Mouse (Mus musculus): ENCODE data around the gene Anks1b. TPM values are rescaled to one million over a fixed set of nuclear protein-coding genes. Genes with fewer than 3 reads are reported as not detected.

The Anks1b gene
- total RNA-seq, 2 experiments from 2014 or later: 417 TPM

- DNase-seq (ENCODE audit: low spot score in 2 of 2): no peak
These were observed 1067.5 kb downstream of the Anks1b start for GRCm38 (mm10) chr10:90940521-90941520.

DNA sequence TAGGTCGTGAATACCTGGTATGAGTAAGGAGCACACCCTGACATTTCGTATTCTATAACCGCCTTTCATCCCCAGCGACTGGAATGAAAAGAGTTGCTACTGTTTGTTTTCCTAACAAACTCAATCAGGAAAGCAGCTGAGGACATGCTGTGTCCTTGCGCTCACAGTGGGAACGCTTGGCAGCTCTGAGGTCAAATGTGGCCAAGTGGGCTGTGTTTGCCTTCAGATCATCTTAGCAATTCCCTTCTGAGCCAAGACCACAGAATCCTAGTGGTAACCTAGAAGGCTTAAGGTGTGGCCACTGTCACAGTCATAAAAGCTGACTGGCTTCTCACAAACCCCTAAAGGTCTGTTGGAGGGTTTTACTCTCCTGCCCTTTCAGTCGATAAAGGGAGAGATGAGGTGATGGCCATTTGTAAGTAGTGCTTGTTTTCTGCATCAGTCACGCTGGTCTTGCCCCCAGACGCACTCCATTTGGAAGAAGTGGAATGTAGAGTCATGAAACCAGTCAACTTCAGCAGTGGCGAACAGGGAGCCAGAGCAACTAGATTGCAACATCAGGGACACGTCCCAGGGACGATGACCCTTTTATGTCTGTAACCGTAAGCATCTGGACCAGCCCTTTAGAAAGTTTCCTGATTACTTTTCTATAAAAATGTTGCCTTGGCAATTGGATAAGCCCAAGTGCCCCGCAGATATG is 1068.8 kb downstream of the Anks1b start:
- no peak for DNase-seq (ENCODE audit: low spot score in 2 of 2)

GRCm38 (mm10) chr10:90947043-90947442 is 1073.7 kb downstream of the Anks1b start:
- no peak for DNase-seq (ENCODE audit: low spot score in 2 of 2)

- DNase-seq (ENCODE audit: low spot score in 2 of 2): no peak
These were observed 1074.5 kb downstream of the Anks1b start for GRCm38 (mm10) chr10:90947608-90948373.

- no peak for DNase-seq (ENCODE audit: low spot score in 2 of 2)
These were observed 1079.9 kb downstream of the Anks1b start for GRCm38 (mm10) chr10:90953103-90953709.

DNA sequence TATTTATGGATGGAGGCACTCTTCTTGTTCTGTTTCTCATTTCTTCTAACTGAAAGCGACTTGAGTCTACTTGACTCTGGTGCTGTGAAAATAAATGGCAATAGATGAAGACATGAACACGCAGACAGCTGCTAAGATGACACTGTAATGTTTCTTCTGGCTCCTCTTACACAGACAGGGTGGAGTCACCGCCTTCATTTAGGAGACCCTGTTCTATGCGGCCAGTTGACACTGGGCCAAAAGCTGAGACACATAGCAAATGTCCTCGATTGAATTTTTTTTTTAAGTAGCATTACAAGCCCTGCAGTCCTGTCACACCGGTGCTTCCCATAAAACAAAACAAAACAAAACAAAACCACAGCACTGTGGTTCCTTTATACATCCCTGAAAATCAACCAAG is 1080.5 kb downstream of the Anks1b start:
- DNase-seq (ENCODE audit: low spot score in 2 of 2): no peak

- no peak for DNase-seq (ENCODE audit: low spot score in 2 of 2)
These were observed 1087.1 kb downstream of the Anks1b start for GRCm38 (mm10) chr10:90960374-90960773.

- DNase-seq (ENCODE audit: low spot score in 2 of 2): no peak
These were observed 1091.2 kb downstream of the Anks1b start for GRCm38 (mm10) chr10:90964511-90964910.

DNA sequence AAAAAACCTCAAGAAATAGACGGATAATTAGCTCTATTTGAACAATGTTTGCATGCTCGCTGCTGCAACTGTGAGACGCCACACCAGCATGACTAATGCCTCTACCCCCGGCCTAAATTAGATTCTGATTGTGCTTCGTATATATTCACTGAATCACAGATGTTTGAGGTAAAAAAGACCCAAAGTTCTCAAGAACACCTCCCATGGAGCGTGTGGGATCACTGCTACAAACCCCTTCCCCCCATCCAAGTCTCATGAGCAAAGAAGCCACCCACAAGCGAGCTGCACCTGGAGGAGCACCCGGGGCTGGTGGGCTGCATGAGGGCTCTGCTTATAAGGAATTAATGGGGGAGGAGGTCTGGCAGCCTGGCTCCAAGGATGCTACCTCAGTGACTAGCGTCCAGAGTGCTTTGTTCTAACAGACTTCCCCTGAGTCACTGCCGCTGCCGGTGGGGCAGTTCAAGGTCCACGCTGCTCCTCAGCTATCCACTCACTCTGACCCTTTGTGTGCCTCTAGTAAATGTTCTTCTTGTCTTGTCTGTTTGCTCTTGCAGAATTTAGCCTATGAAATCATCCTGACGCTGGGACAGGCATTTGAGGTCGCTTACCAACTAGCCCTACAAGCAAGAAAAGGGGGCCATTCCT is 1092.5 kb downstream of the Anks1b start:
- no peak for DNase-seq (ENCODE audit: low spot score in 2 of 2)

- peak; percentile 66 to 72 for DNase-seq (ENCODE audit: low spot score in 2 of 2)
These were observed 1093.5 kb downstream of the Anks1b start for GRCm38 (mm10) chr10:90966821-90967220.

- DNase-seq (ENCODE audit: low spot score in 2 of 2): no peak
These were observed 1094.9 kb downstream of the Anks1b start for GRCm38 (mm10) chr10:90968247-90968646.

DNA sequence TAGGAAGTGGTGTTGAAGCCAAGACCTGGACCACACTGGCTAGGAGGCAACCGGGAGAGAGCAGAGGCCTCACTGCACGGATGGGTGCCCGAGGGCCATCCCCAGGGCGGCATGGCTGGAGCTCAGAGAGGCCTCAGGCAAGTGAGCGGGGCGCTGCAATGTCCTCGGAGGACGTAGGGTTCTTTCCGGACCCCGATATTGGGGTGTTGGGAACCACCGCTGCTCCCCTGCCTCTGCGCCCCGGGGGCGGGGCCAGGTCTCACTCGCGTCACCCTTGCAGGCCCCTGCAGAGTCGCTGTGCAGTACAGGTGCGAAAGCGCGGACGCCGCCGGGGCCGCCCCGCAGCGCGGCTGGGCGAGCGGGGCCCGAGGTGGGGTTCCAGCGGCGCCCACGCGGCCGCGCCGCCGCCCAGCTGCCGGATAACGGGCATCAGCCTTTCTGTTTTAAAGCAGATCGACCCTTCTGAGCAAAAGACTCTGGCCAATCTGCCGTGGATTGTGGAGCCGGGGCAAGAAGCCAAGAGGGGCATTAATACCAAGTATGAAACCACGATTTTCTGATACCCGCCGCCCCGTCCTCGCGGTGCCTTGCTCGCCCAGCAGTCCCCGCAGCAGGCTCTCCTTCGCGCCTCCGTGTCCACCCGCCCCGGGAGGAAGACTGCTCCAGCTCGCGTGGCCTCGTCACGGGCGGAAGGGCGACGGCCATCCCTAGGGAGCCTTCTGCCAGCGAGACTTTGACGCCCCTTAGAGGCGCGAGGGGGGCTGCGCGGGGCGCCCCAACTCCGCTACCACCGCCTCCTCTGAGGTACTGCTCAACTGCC is 1096.3 kb downstream of the Anks1b start:
- DNase-seq (ENCODE audit: low spot score in 2 of 2): peak; percentile 39 to 52

- no peak for DNase-seq (ENCODE audit: low spot score in 2 of 2)
These were observed 1097.3 kb downstream of the Anks1b start for GRCm38 (mm10) chr10:90970560-90970959.

DNA sequence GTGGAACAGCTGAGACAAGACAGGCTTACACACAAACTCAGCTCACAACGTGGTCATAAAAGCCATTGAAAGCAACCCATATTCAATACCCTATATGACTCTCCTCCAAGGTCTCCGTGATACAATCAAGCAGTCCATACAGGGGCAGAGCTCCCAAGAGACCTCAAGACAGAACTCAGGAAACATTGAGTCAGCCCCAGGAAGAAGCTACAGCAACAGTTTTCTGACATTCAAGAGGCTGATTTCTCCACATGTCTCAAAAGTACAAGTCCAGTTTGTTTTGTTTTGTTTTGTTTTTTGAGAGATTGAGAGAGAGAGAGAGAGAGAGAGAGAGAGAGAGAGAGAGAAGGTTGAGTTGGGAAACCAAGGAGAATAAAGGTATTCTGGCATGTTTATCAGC is 1100.8 kb downstream of the Anks1b start:
- no peak for DNase-seq (ENCODE audit: low spot score in 2 of 2)

DNA sequence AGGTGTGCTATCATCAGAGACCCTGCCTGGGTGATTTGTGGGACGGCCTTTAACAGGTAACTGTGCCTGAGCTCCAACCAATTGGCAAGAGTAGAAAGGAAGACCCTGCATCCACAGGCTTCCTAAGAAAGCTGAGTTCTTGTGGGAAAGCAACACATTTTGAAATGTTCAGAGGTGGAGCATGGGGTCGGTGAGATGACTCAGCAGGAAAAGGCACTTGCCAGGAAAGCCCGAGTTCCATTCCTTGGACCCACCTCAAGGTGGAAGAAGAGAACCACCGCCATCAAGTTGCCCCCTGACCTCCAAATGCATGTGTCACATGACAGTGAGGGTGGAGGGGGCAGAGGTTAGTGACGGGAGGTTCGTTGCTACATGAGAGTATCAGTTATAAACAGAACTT is 1101.2 kb downstream of the Anks1b start:
- no peak for DNase-seq (ENCODE audit: low spot score in 2 of 2)

GRCm38 (mm10) chr10:90981811-90982210 is 1108.5 kb downstream of the Anks1b start:
- DNase-seq (ENCODE audit: low spot score in 2 of 2): no peak

DNA sequence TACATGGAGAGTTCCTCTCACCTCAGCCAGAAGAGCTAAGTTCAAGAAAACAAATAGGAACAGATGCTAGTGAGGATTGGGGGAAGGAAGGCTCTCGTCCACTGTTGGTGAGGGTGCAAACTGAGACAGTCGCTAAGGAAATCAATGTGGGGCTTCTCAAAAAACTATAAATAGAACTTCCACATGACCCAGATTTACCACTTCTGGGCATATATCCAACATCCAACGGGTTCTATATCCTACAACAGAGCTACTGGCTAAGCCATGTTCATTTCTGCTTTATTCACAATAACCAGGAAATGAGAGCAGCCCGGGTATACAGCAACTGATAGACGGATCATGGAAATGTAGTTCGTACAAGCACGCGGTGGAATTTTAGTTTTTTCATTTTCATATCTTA is 1109.7 kb downstream of the Anks1b start:
- DNase-seq (ENCODE audit: low spot score in 2 of 2): no peak

DNA sequence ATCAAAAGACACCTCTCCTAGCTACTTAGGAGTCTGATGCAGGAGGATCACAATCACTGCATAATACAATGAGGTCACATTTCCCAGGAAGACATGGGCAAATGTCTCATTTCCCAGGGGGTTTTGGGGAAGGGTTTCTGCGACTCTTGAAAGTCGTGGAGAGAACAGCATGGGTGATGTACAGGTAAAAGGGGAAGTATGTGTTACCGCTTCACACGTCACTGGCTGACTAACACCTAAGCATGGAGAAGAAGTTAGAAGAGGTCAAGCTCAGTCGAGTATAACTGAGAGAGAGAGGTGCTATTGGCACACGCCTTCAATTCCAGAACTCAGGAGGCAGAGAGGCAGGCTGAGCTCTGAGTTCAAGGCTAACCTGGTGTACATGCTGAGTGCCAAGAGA is 1117.0 kb downstream of the Anks1b start:
- no peak for DNase-seq (ENCODE audit: low spot score in 2 of 2)

- DNase-seq (ENCODE audit: low spot score in 2 of 2): no peak
These were observed 1118.9 kb downstream of the Anks1b start for GRCm38 (mm10) chr10:90992237-90992636.

DNA sequence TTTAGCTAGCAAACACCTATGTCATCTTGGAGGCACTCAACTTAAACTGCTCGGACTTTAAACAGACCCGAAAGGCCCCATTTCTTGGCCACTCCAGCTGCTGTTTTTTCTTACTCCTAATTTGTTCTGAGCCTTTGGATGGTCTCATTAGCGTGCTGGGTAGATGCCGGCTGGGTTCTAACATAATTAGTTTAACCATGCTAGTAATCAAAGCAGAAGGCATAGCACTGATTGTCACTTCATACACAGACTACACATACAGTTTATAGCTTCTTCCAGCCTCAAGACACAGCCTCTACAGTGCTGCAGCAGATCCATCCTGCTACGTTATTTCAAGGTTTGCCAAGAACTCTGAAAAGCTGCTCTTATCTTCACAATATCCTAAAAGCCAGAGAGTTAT is 1120.6 kb downstream of the Anks1b start:
- DNase-seq (ENCODE audit: low spot score in 2 of 2): no peak
